Mouse (Mus musculus) hematopoietic stem cell, adult 5-6 weeks (primary cell): ENCODE data around the gene Abca7. TPM values are rescaled to one million over a fixed set of nuclear protein-coding genes. Genes with fewer than 3 reads are reported as not detected.

ENCODE experiments used
- total RNA-seq: library from RNA; stranded (forward); fragments of 172-1452, 232-1000 nt; gene quantifications from 2 replicates; pipeline ENCODE4 v1.2.3, GENCODE M21; 2017

The Abca7 gene
- total RNA-seq, 1 experiment from 2014 or later = 11.5 TPM

Other genes starting within 250 kb of the Abca7 start
- 10.9 and 12.1 TPM in 2 replicates for gene Polrmt, start 249.9 kb upstream of the Abca7 start, total RNA-seq
- gene Fgf22, start 241.4 kb upstream of the Abca7 start, total RNA-seq = not detected in 2 replicates
- gene Rnf126, start 229.5 kb upstream of the Abca7 start, total RNA-seq = 16.1 and 21.7 TPM in 2 replicates
- gene Fstl3, start 219.2 kb upstream of the Abca7 start, total RNA-seq = 0.99 and 1.6 TPM in 2 replicates
- gene Prss57, start 205.5 kb upstream of the Abca7 start, total RNA-seq = 10.0 and 18.4 TPM in 2 replicates
- gene Palm, start 202.9 kb upstream of the Abca7 start, total RNA-seq = 8.8 and 12.4 TPM in 2 replicates
- gene Misp, start 175.5 kb upstream of the Abca7 start, total RNA-seq = 0.13 TPM in 1 of 2 replicates, not detected in the other
- gene Ptbp1, start 142.1 kb upstream of the Abca7 start, total RNA-seq = 165 and 178 TPM in 2 replicates
- 25.6 and 141 TPM in 2 replicates for gene Prtn3, start 122.0 kb upstream of the Abca7 start, total RNA-seq
- 67.8 and 93.7 TPM in 2 replicates for gene Plppr3, start 121.9 kb upstream of the Abca7 start, total RNA-seq
- gene Elane, start 110.2 kb upstream of the Abca7 start, total RNA-seq = 41.4 and 147 TPM in 2 replicates
- gene Cfd, start 105.6 kb upstream of the Abca7 start, total RNA-seq = not detected in 2 replicates
- 26.8 and 34.2 TPM in 2 replicates for gene Med16, start 87.6 kb upstream of the Abca7 start, total RNA-seq
- gene Gm26602, start 85.6 kb upstream of the Abca7 start, total RNA-seq = not detected in 2 replicates
- gene Kiss1r, start 79.5 kb upstream of the Abca7 start, total RNA-seq = 0.10 and 0.19 TPM in 2 replicates
- gene R3hdm4, start 75.3 kb upstream of the Abca7 start, total RNA-seq = 56.9 and 83.5 TPM in 2 replicates
- gene Arid3a, start 69.5 kb upstream of the Abca7 start, total RNA-seq = 7.6 and 10.1 TPM in 2 replicates
- gene Wdr18, start 36.3 kb upstream of the Abca7 start, total RNA-seq = 19.3 and 23.0 TPM in 2 replicates
- gene Grin3b, start 25.8 kb upstream of the Abca7 start, total RNA-seq = not detected in 2 replicates
- 47.4 and 59.9 TPM in 2 replicates for gene Tmem259, start 12.2 kb upstream of the Abca7 start, total RNA-seq
- 62.2 and 103 TPM in 2 replicates for gene Cnn2, start 7.9 kb upstream of the Abca7 start, total RNA-seq
- 80.9 and 114 TPM in 2 replicates for gene Arhgap45, start 20.2 kb downstream of the Abca7 start, total RNA-seq
- 85.5 and 101 TPM in 2 replicates for gene Polr2e, start 43.3 kb downstream of the Abca7 start, total RNA-seq
- 306 and 388 TPM in 2 replicates for gene Gpx4, start 50.7 kb downstream of the Abca7 start, total RNA-seq
- 26.4 and 32.1 TPM in 2 replicates for gene Sbno2, start 109.1 kb downstream of the Abca7 start, total RNA-seq
- 106 and 153 TPM in 2 replicates for gene Stk11, start 119.3 kb downstream of the Abca7 start, total RNA-seq
- gene Atp5d, start 142.1 kb downstream of the Abca7 start, total RNA-seq = 27.9 and 29.8 TPM in 2 replicates
- 2.2 and 2.4 TPM in 2 replicates for gene Cbarp, start 144.3 kb downstream of the Abca7 start, total RNA-seq
- gene Midn, start 151.8 kb downstream of the Abca7 start, total RNA-seq = 19.4 and 20.2 TPM in 2 replicates
- 93.6 and 143 TPM in 2 replicates for gene Cirbp, start 169.5 kb downstream of the Abca7 start, total RNA-seq
- 9.1 and 26.2 TPM in 2 replicates for gene 1600002K03Rik, start 176.4 kb downstream of the Abca7 start, total RNA-seq
- gene Efna2, start 183.0 kb downstream of the Abca7 start, total RNA-seq = not detected in 2 replicates
- gene Mum1, start 229.9 kb downstream of the Abca7 start, total RNA-seq = 43.0 and 47.5 TPM in 2 replicates